Mouse (Mus musculus) cerebellum, adult (tissue): ENCODE measurements around the gene Ceacam11.
"Not testable (repeated sequence)": the region's sequence is repeated elsewhere in the genome, so short reads cannot be mapped to it uniquely, and the experiment has no call there.

Experiments used
- ATAC-seq: cut with Nextera tagmentation; 2 replicates; pipeline ENCODE4 v1.9.2; 2017; ENCODE audit warnings: mild to moderate bottlenecking, moderate library complexity, mixed read lengths; ENCODE audit not compliant: insufficient number of reproducible peaks, low FRiP score, low TSS enrichment

Ceacam11 gene

DNA sequence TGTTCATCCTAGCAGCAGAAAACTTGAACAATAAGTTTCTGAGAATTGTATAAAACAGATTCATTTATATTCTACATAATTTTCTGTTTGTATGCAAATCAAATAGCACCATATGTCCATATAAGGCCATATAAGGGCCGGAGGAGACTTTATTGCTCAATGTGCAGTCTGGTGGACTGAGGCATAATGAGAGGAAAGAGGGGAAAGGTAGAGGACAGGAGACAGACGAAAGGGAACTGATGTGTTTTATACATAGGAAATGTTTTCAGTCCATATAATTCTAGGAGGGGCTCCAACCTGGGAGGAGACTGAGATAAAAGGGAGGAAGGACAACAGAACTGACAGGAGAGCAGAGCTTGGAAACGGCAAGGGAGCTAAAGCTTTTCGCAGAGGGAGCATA lies at the start of gene Ceacam11:
TSS of gene Ceacam11 (plus strand) at position 301 of the 400 bp plus-strand sequence.
- no peak for ATAC-seq

DNA sequence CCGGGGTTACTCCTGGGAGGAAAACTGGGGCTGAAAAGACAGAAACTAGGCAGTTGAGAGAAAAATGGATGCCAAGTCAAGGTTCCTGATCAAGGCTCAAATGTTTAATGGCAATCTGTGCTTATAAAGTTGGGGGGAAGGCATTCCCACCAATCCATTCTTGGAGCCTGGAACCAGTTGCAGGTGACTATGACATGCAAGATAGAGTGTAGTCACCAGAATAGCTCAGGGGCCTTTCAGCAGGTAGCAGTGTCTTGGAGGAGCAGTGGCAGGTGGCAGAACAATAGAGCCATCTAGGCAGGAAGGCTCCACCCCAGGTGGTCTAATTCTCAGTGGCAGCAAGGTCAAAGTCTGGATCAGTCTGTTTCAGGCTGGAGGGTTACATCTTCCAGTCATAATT lies 29.2 kb downstream of the Ceacam11 start:
- not testable (repeated sequence) for ATAC-seq

DNA sequence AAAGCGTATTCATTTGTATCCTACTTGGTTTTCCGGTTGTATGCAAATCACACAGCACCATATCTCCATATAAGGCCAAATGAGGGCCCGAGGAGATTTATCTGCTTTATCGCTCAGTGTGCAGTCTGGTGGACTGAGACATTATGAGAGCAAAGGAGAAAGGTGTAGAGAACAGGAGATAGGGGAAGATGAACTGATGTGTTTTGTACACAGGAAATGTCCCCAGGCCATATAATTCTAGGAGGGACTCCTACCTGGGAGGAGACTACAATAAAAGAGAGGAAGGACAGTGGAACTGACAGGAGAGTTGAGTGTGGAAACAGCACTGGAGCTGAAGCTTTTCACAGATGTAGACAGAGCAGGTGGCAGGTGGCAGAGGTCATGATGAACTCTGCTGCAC lies 37.7 kb downstream of the Ceacam11 start, which contains the start of gene Ceacam13:
TSS of gene Ceacam13 (plus strand) at position 301 of the 400 bp plus-strand sequence.
- ATAC-seq: no peak
